Mouse (Mus musculus) liver, embryonic 13.5 days (tissue): ENCODE results near the gene Gm45713. TPM values are rescaled to one million over a fixed set of nuclear protein-coding genes. Genes with fewer than 3 reads are reported as not detected.

Experiments used
- ATAC-seq: fragments of 200-750 bp; cut with Nextera tagmentation; 2 replicates; pipeline ENCODE4 v1.8.0; 2017; ENCODE audit warnings: low read depth, mild to moderate bottlenecking, moderate number of reproducible peaks, moderate library complexity
- DNase-seq: peaks from one replicate; pipeline ENCODE4 v3.0.0; 2022
- H3K27ac ChIP-seq: fragments of 300-500 bp; sonication (generic); 2 replicates; pipeline ENCODE4 v1.5.1; 2015; ENCODE audit warnings: moderate library complexity, mild to moderate bottlenecking, inconsistent platforms
- H3K27me3 ChIP-seq: fragments of 300-500 bp; sonication (generic); 2 replicates; pipeline ENCODE4 v1.6.1; 2015; ENCODE audit warnings: mild to moderate bottlenecking, inconsistent platforms
- H3K36me3 ChIP-seq: fragments of 300-500 bp; sonication (generic); 2 replicates; pipeline ENCODE4 v1.6.1; 2015; ENCODE audit warnings: mild to moderate bottlenecking, inconsistent platforms
- H3K4me1 ChIP-seq: fragments of 300-500 bp; sonication (generic); replicated peaks from 2 replicates; pipeline ENCODE4 v1.6.1; 2015; ENCODE audit warnings: inconsistent platforms
- H3K4me2 ChIP-seq: fragments of 300-500 bp; sonication (generic); 2 replicates; pipeline ENCODE4 v1.6.1; 2015; ENCODE audit warnings: inconsistent platforms, mild to moderate bottlenecking, moderate library complexity
- H3K4me3 ChIP-seq: fragments of 300-500 bp; sonication (generic); replicated peaks from 2 replicates; pipeline ENCODE4 v1.5.1; 2015; ENCODE audit warnings: mild to moderate bottlenecking, inconsistent platforms
- H3K9ac ChIP-seq: fragments of 300-500 bp; sonication (generic); 2 replicates; pipeline ENCODE4 v1.6.1; 2015; ENCODE audit warnings: mild to moderate bottlenecking, inconsistent platforms
- H3K9me3 ChIP-seq: fragments of 300-500 bp; sonication (generic); replicated peaks from 2 replicates; pipeline ENCODE4 v1.6.1; 2016; ENCODE audit warnings: inconsistent platforms
- WGBS: fragments of 180-500 bp; shearing (Covaris S2); methylation state at CpG from one replicate; pipeline ENCODE4 v1.1.7; 2015; ENCODE audit not compliant: insufficient replicate concordance; 5-methylcytosine and 5-hydroxymethylcytosine counted together
- polyA plus RNA-seq: library from polyadenylated mRNA; unstranded; fragments of >200 nt; fragmentation: Nextera tagmentation; extraction: Ambion mirVana; gene quantifications from 2 replicates; pipeline ENCODE4 v1.2.1, GENCODE M21; 2015

Gene Gm45713
- polyA plus RNA-seq, 1 experiment from 2014 or later = 0.37 TPM

- peaks cover 53% of the 10 kb centered on the region for H3K27me3 ChIP-seq
- no peak for DNase-seq
- WGBS = 21% methylated on average over 6 of the region's 6 CpGs
- ATAC-seq = peak; percentile 18; the same call in 1 of the 2 replicates
- H3K4me3 ChIP-seq = peak overlapping the region; percentile 42
- peaks cover 19% of the 10 kb centered on the region; the same call in 1 of the 2 replicates for H3K36me3 ChIP-seq
- no peak overlapping the region for H3K27ac ChIP-seq
- H3K4me1 ChIP-seq = peaks cover 20% of the 10 kb centered on the region
- H3K9ac ChIP-seq = peak overlapping the region; percentile 37; the same call in 1 of the 2 replicates
- no peaks in the 10 kb centered on the region for H3K9me3 ChIP-seq
- H3K4me2 ChIP-seq = peak overlapping the region; percentile 74
Measured at GRCm38 (mm10) chr7:45162551-45162950, 26.5 kb upstream of the Gm45713 start.

DNA sequence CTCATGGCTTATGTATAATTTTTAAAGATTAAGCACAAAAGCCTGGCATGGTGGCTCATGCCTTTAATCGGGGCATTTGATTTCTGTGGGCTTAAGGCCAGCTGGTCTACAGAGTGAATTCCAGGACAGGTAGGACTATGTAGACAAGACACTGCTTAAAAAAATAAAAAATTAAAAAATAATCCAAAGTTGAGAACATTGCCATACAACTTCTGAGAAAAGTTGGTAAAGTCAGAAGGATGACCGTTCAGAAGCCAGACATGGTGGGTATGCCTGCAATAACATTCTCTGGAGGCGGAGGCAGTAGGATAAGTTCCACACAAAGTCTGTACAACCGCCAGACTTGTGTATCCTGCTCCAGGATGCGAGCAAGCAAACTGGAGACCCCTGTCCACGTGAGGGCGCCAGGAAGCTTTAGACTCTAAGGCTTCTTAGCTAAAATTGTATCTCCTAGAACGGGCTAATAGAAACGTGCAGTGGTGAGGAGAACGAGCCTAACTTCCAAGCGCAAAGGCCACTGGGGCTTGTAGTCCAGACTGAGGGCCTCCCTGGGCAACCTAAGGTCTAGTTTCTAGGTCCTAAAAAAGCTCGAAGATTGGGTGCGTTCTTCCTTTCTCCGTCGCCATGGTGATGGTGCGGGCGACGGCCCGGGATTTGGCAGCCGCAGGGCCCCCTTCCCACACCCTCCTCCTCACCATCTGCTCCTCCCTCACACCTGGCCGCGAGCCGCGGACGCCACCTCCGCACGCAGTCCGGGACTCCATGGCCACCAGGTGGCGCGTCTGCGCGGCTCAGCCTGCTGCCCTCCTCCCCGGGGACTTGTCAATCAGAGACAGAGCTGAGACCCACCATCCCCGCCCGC, 25.8 kb upstream of the Gm45713 start:
- DNase-seq (peak; percentile 72), ATAC-seq (peak; percentile 73)
- peaks cover 20% of the 10 kb centered on the region for H3K4me1 ChIP-seq
- peaks cover 22% of the 10 kb centered on the region for H3K36me3 ChIP-seq
- H3K27me3 ChIP-seq = peaks cover 46% of the 10 kb centered on the region
- H3K9ac ChIP-seq = peak overlapping the region; percentile 37; the same call in 1 of the 2 replicates
- peak overlapping the region; percentile 42 for H3K4me3 ChIP-seq
- peak overlapping the region; percentile 74 for H3K4me2 ChIP-seq
- H3K9me3 ChIP-seq = no peaks in the 10 kb centered on the region
- no peak overlapping the region for H3K27ac ChIP-seq
- WGBS = 4% methylated on average over 35 of the region's 35 CpGs

- Histone ChIP-seq H3K27ac (no peak overlapping the region), H3K36me3 (peaks cover 25% of the 10 kb centered on the region), H3K4me2 (no peak overlapping the region), H3K9me3 (no peaks in the 10 kb centered on the region), H3K4me1 (peaks cover 20% of the 10 kb centered on the region), H3K4me3 (no peak overlapping the region), H3K27me3 (peaks cover 36% of the 10 kb centered on the region), H3K9ac (no peak overlapping the region)
- DNase-seq (no peak), ATAC-seq (no peak)
- 71% methylated on average over 3 of the region's 3 CpGs for WGBS
Measured at GRCm38 (mm10) chr7:45160866-45161265, 24.8 kb upstream of the Gm45713 start.

DNA sequence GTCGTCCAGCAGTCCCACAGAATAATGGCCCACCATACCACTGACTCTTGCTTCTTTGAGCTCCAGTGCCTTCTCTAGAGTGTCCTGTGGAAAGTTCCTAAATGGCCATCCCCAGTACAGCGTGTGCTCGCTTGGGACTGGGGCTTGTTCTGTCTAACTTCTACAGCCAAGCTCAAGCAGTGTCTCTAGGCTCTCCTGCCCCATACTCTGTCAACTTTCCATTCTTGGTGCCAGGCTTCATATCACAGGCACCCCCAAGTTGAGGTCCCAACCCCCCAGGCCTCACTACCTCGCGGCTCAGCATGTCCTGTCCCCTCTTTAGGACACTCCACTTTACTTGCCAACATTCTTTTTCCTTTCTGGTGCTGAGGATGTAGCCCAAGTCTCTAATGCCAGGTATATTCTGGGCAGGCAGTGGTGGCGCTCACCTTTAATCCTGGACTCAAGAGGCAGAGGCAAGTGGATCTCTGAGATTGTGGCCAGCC, 24.3 kb upstream of the Gm45713 start:
- Histone ChIP-seq H3K27me3 (peaks cover 31% of the 10 kb centered on the region), H3K4me1 (peaks cover 24% of the 10 kb centered on the region), H3K9ac (no peak overlapping the region), H3K27ac (no peak overlapping the region), H3K4me3 (no peak overlapping the region), H3K4me2 (no peak overlapping the region), H3K36me3 (peaks cover 25% of the 10 kb centered on the region), H3K9me3 (no peaks in the 10 kb centered on the region)
- WGBS = 85% methylated on average over 6 of the region's 6 CpGs
- DNase-seq (no peak), ATAC-seq (no peak)

GRCm38 (mm10) chr7:45158991-45159390, 23.0 kb upstream of the Gm45713 start:
- no peak overlapping the region for H3K9ac ChIP-seq
- H3K9me3 ChIP-seq = no peaks in the 10 kb centered on the region
- peaks cover 25% of the 10 kb centered on the region for H3K36me3 ChIP-seq
- WGBS = 82% methylated on average over 6 of the region's 6 CpGs
- H3K4me1 ChIP-seq = peaks cover 29% of the 10 kb centered on the region
- ATAC-seq (no peak), DNase-seq (no peak)
- H3K4me3 ChIP-seq = no peak overlapping the region
- H3K4me2 ChIP-seq = no peak overlapping the region
- no peak overlapping the region for H3K27ac ChIP-seq
- peaks cover 18% of the 10 kb centered on the region for H3K27me3 ChIP-seq

DNA sequence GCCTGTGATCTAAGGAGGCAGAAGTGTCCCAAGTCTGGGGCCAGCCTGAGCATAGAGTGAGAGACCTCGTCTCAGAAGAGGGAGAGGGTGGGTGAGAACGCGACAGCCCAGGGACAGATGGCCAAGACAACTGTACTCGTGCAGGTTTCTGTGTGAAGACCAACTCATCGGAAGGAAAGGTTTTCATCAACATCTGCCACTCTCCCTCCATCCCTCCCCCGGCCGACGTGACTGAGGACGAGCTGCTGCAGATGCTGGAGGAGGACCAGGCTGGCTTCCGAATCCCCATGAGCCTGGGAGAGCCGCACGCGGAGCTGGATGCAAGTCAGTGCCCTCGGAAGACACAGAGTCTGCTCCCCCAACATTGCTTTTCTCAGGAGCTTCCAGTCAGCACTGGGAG, 21.4 kb upstream of the Gm45713 start:
- H3K27ac ChIP-seq = no peak overlapping the region
- ATAC-seq = no peak

DNA sequence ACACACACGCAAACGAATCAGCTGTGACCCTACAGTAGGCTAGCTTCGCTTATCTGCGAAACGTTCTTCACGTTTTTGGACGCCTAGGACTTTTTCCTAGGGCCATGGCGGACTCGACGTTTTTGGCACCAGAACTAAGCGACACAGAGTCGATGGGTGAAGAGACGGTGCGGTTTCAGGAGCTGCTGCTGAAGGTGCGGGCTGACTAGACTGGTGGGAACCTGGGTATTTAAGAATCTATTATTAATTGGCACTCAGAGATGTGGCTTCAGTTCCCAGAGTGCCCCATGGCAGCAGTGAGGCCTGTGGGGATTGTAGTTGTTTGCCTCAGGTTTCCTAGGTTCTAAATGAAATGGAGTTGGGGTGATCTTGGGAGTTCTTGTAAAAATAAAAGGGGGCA, 20.2 kb upstream of the Gm45713 start:
- Histone ChIP-seq H3K9ac (no peak overlapping the region), H3K27ac (no peak overlapping the region), H3K9me3 (no peaks in the 10 kb centered on the region), H3K4me2 (no peak overlapping the region), H3K36me3 (peaks cover 25% of the 10 kb centered on the region), H3K27me3 (no peaks in the 10 kb centered on the region), H3K4me1 (peaks cover 22% of the 10 kb centered on the region), H3K4me3 (no peak overlapping the region)
- whole genome bisulfite sequencing = 83% methylated on average over 15 of the region's 15 CpGs
- DNase-seq (no peak), ATAC-seq (no peak)

More for the DNA sequence above, 21.4 kb upstream of the Gm45713 start:
- H3K36me3 ChIP-seq = peaks cover 25% of the 10 kb centered on the region
- peaks cover 28% of the 10 kb centered on the region for H3K4me1 ChIP-seq
- WGBS = 84% methylated on average over 14 of the region's 14 CpGs
- DNase-seq = no peak
- H3K9me3 ChIP-seq = no peaks in the 10 kb centered on the region
- no peak overlapping the region for H3K9ac ChIP-seq
- peaks cover 2% of the 10 kb centered on the region for H3K27me3 ChIP-seq
- H3K4me3 ChIP-seq = no peak overlapping the region
- no peak overlapping the region for H3K4me2 ChIP-seq

- 74% methylated on average over 9 of the region's 9 CpGs for WGBS
- H3K4me2 ChIP-seq = no peak overlapping the region
- H3K27ac ChIP-seq = peak overlapping the region; percentile 84; the same call in 1 of the 2 replicates
- H3K9me3 ChIP-seq = no peaks in the 10 kb centered on the region
- no peaks in the 10 kb centered on the region for H3K27me3 ChIP-seq
- ATAC-seq (no peak), DNase-seq (no peak)
- H3K36me3 ChIP-seq = peaks cover 22% of the 10 kb centered on the region
- no peak overlapping the region for H3K4me3 ChIP-seq
- H3K9ac ChIP-seq = no peak overlapping the region; the same call in 1 of the 2 replicates
- H3K4me1 ChIP-seq = peaks cover 28% of the 10 kb centered on the region
Measured at GRCm38 (mm10) chr7:45155590-45155989, 19.6 kb upstream of the Gm45713 start.

DNA sequence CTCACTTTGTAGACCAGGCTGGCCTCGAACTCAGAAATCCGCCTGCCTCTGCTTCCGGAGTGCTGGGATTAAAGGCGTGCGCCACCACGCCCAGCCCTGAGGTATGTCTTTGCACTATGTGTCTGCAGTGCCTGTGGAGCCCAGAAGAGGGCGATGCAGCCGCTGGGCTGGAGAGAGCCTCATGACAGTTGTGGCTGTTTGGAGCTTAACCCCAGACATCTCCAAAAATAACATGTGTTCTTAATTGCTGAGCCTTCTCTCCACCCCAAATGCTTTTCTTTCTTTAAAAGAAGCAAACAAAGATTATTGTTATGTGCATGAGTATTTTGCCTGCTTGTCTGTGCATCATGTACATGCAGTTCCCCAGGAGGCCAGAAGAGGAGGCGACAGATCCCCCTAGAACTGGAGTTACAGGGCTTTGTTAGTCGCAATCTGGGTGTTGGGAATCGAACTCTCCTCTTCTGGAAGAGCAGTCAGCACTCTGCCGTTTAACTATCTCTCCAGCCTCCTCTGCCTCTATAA, 19.0 kb upstream of the Gm45713 start:
- DNase-seq (peak; percentile 67), ATAC-seq (peak; percentile 6)
- peak overlapping the region; percentile 85 for H3K4me2 ChIP-seq
- peak overlapping the region; percentile 84 for H3K27ac ChIP-seq
- H3K9ac ChIP-seq = peak overlapping the region; percentile 82; the same call in 1 of the 2 replicates
- H3K36me3 ChIP-seq = peaks cover 17% of the 10 kb centered on the region
- H3K9me3 ChIP-seq = no peaks in the 10 kb centered on the region
- no peaks in the 10 kb centered on the region for H3K27me3 ChIP-seq
- 63% methylated on average over 12 of the region's 12 CpGs for WGBS
- peaks cover 33% of the 10 kb centered on the region for H3K4me1 ChIP-seq
- peak overlapping the region; percentile 70 for H3K4me3 ChIP-seq

DNA sequence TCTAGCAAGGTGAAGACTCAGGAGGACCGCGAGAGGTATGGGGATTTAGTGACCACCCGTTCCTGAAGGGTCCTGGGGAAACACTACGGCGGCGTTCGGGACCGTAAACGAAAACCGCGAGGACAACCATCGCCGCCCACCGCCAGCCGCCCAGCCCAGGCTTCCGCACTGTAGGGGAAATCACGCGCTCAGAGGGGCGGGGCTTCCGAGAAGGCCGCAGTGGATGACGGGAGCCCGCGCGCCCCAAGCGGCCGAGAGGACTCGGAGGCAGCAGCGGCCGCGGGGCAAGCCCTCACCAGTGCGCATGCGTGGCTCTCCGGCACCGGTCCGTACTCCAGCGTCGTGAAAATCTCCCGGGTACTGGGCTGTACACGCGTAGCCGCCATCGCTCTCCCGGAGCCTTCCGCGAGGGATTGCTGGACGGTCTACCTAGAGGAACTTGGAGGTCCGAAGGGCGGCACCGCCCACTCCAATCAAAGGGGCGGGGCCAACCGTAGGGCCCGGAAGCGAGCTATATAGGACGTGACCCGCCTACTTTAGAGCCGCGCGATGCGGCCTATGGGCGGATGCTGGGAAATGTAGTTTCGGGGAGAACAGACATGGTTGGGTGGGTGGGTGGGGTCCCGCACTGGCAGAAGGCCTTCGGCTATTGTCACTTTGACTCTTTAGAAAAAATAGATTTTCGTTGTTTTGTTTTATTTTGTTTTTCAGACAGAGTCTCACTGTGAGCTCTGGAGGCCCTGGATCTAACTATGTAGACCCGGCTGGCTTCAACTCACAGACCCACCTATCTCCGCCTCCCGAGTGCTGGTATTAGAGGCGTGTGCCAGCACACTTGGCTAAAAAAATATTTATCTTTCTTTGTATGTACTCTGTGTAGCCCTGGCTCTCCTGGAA, 18.3 kb upstream of the Gm45713 start, which contains the start of the genes Pih1d1 and Aldh16a1:
Gene Pih1d1 (plus strand): TSS at position 208 of the 897 bp plus-strand sequence.
Gene Aldh16a1 (minus strand): TSS at position 489 of the 897 bp plus-strand sequence.
- Histone ChIP-seq H3K27ac (peak within 1 kb of the TSS; percentile 84), H3K4me1 (peaks cover 35% of the 10 kb centered on the region), H3K9me3 (no peaks in the 10 kb centered on the region), H3K4me2 (peak within 1 kb of the TSS; percentile 85), H3K27me3 (no peaks in the 10 kb centered on the region), H3K9ac (peak within 1 kb of the TSS; percentile 82), H3K36me3 (peaks cover 10% of the 10 kb centered on the region), H3K4me3 (peak within 1 kb of the TSS; percentile 70)
- WGBS = 2% methylated on average over 69 of the region's 69 CpGs
- ATAC-seq (peak; percentile 92), DNase-seq (peak; percentile 95)
